Mouse (Mus musculus) CH12.LX (cell line): ENCODE data around the gene Ccdc122.

Source experiments
- CTCF ChIP-seq, 2 experiments: IDR thresholded peaks in 1 of 2; conservative IDR thresholded peaks in 1 of 2; 2 replicates each; pipeline ENCODE4 v1.5.1; 2011 to 2012; ENCODE audit warnings: low read depth in 2 of 2, low read length in 2 of 2, improper control_type of control experiment in 1 of 2, inconsistent platforms in 1 of 2, mild to moderate bottlenecking in 1 of 2, moderate library complexity in 1 of 2
- ETS1 ChIP-seq: conservative IDR thresholded peaks from 2 replicates; pipeline ENCODE4 v1.6.1; 2012; ENCODE audit warnings: low read depth, mild to moderate bottlenecking, inconsistent platforms, low read length, improper control_type of control experiment, moderate library complexity
- JUND ChIP-seq: conservative IDR thresholded peaks from 2 replicates; pipeline ENCODE4 v1.6.1; 2011; ENCODE audit warnings: low read depth, low read length, improper control_type of control experiment
- MYC ChIP-seq: IDR thresholded peaks from 2 replicates; pipeline ENCODE4 v1.6.1; 2011; ENCODE audit warnings: low read depth, mild to moderate bottlenecking, improper control_type of control experiment, low read length
- NELFE ChIP-seq: IDR thresholded peaks from 2 replicates; pipeline ENCODE4 v1.6.1; 2011; ENCODE audit warnings: low read depth, low read length, improper control_type of control experiment
- NRF1 ChIP-seq: IDR thresholded peaks from 2 replicates; pipeline ENCODE4 v1.6.1; 2014; ENCODE audit warnings: low read depth, mild to moderate bottlenecking, inconsistent platforms, low read length, improper control_type of control experiment, moderate library complexity
- POLR2A ChIP-seq: IDR thresholded peaks from 2 replicates; pipeline ENCODE4 v1.6.1; 2011; ENCODE audit warnings: low read depth, mild to moderate bottlenecking, improper control_type of control experiment, low read length
- RAD21 ChIP-seq: IDR thresholded peaks from 2 replicates; pipeline ENCODE4 v1.6.1; 2011; ENCODE audit warnings: low read depth, mild to moderate bottlenecking, low read length, improper control_type of control experiment, moderate library complexity
- SIN3A ChIP-seq: IDR thresholded peaks from 2 replicates; pipeline ENCODE4 v1.6.1; 2012; ENCODE audit warnings: low read length, improper control_type of control experiment, inconsistent platforms
- ZC3H11A ChIP-seq: IDR thresholded peaks from 2 replicates; pipeline ENCODE4 v1.6.1; 2012; ENCODE audit warnings: low read depth, mild to moderate bottlenecking, inconsistent platforms, low read length, improper control_type of control experiment

DNA sequence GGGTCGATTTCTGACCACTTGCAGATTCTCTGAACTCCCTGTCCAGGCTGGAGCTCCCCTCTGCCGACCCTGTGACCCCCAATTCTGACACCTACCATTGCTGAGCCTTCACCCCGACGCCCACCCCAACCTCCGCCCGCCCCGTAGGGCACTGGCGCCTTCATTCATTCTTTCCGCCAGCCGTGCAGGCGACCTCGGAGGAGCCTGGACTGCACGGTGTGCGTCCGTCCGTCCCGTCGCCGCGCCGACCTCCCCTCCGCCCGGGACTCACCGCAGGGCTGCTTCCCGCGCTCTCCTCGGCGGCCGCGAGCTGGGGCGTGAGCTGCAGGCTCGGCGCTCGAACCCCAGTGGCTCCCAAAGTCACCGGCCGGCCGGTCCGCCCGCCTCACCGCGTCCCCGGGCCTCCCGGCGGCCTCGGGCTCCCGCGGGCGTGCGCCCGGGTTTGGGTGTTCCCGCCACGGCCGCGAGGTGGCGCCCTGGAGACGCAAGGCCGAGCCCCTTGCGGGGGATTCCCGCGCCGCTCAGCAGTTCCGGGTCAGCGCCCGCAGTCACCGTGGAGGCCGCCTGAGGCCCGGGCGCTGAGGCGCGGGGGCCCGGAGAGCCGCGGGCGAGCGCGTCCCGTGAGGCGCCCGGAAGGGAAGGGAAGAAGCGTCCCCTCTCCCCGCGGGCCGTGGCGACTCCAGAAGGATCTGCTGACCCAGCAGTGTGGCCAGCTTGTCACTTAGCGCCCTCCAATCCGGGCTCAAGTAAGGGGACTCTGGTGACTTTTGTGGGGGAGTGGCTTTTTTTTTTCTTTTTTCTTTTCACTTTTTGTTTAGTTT lies at the start of gene Ccdc122, which contains the start of gene Lacc1:
- TF ChIP-seq POLR2A (peak; percentile 64; the same call in 1 of the 2 replicates), SIN3A (no peak), ETS1 (peak; percentile 8), CTCF (conservative IDR thresholded peaks at IDR 0.05 in 1 of 2, IDR thresholded peaks at IDR 0.05 in 1 of 2; ENCODE audit: low read depth in 2 of 2, low read length in 2 of 2) (peak in 1 of 2 experiments; percentile 78; a peak in 2 of 4 replicates), NELFE (peak; percentile 67; the same call in 1 of the 2 replicates), RAD21 (peak; percentile 45), ZC3H11A (no peak), MYC (no peak), JUND (no peak), NRF1 (0 out of 2 replicates have a peak, but pooled peaks have one; percentile 25)
